Mouse (Mus musculus) heart, adult 2 months (tissue): ENCODE results near the gene Fbxo22. TPM values are rescaled to one million over a fixed set of nuclear protein-coding genes. Genes with fewer than 3 reads are reported as not detected.
"Not testable (repeated sequence)": the region's sequence is repeated elsewhere in the genome, so short reads cannot be mapped to it uniquely, and the experiment has no call there.

Experiments used
- DNase-seq, 2 experiments: peaks; one replicate each; pipeline ENCODE4 v3.0.0; 2021
- H3K27ac ChIP-seq: fragments of 200-600 bp; 2 replicates; pipeline ENCODE4 v1.8.1; 2022
- H3K27me3 ChIP-seq: fragments of 200-500 bp; 2 replicates; pipeline ENCODE4 v1.6.1; 2012; ENCODE audit warnings: mild to moderate bottlenecking, low read length, inconsistent platforms, mixed read lengths; ENCODE audit not compliant: control insufficient read depth, insufficient read depth
- H3K36me3 ChIP-seq: fragments of 200-500 bp; 2 replicates; pipeline ENCODE4 v1.6.1; 2012; ENCODE audit warnings: low read length, inconsistent platforms; ENCODE audit not compliant: control insufficient read depth, insufficient read depth
- H3K4me1 ChIP-seq: fragments of 200-500 bp; 2 replicates; pipeline ENCODE4 v1.6.1; 2011; ENCODE audit warnings: low read length; ENCODE audit not compliant: control insufficient read depth, insufficient read depth
- H3K4me3 ChIP-seq: fragments of 200-600 bp; 2 replicates; pipeline ENCODE4 v1.8.1; 2022
- H3K79me2 ChIP-seq: fragments of 200-500 bp; replicated peaks from 2 replicates; pipeline ENCODE4 v1.6.1; 2012; ENCODE audit warnings: mild to moderate bottlenecking, inconsistent platforms, low read length, moderate library complexity, mixed read lengths; ENCODE audit not compliant: control insufficient read depth, insufficient read depth
- H3K9ac ChIP-seq: fragments of 200-500 bp; 2 replicates; pipeline ENCODE4 v1.6.1; 2012; ENCODE audit warnings: low read depth, mild to moderate bottlenecking, control low read depth, inconsistent platforms, low read length, mixed read lengths
- CTCF ChIP-seq: fragments of 200-600 bp; IDR thresholded peaks from 2 replicates; pipeline ENCODE4 v1.8.1; 2022; ENCODE audit warnings: antibody characterized with exemption, mild to moderate bottlenecking, moderate library complexity
- EP300 ChIP-seq: fragments of 200-500 bp; IDR thresholded peaks from 2 replicates; pipeline ENCODE4 v1.6.1; 2011; ENCODE audit warnings: low read depth, low read length, control low read depth; ENCODE audit not compliant: insufficient read depth
- POLR2A ChIP-seq: fragments of 200-500 bp; IDR thresholded peaks from 2 replicates; pipeline ENCODE4 v1.6.1; 2011; ENCODE audit warnings: mild to moderate bottlenecking, low read depth, low read length, control low read depth; ENCODE audit not compliant: insufficient read depth
- WGBS: fragments of 180-500 bp; shearing (Covaris S2); methylation state at CpG from one replicate; pipeline ENCODE4 v1.1.7; 2018; 5-methylcytosine and 5-hydroxymethylcytosine counted together
- intact Hi-C: fragments of 180-260 bp; cut with DNase I; formaldehyde crosslinking; loops from one replicate; pipeline ENCODE4 v1.15.1; 2025
- polyA plus RNA-seq: library from polyadenylated mRNA; depleted of rRNA; stranded (reverse); fragments of >200 nt; gene quantifications from 2 replicates; pipeline ENCODE4 v1.2.3, GENCODE M21; 2012
- total RNA-seq, 2 experiments: library from RNA; stranded (reverse); gene quantifications; 2 replicates each; pipeline ENCODE4 v1.2.3; 2021

Gene Fbxo22
- total and polyA plus RNA-seq, 3 experiments, result 12.9 to 34.7 (median 31.4) TPM

GRCm38 (mm10) chr9:55231544-55231943 lies 22.8 kb downstream of the Fbxo22 start:
- no peak overlapping the region for H3K9ac ChIP-seq
- no peak overlapping the region for H3K27ac ChIP-seq
- H3K79me2 ChIP-seq, result no peaks in the 10 kb centered on the region
- DNase-seq, result no peak
- peaks cover 2% of the 10 kb centered on the region for H3K4me1 ChIP-seq
- intact Hi-C loops, result no loop called here
- no peak overlapping the region for H3K4me3 ChIP-seq
- H3K36me3 ChIP-seq, result no peaks in the 10 kb centered on the region
- TF ChIP-seq POLR2A (no peak), CTCF (peak; percentile 21), EP300 (no peak)
- WGBS, result 70% methylated on average over 6 of the region's 6 CpGs
- no peaks in the 10 kb centered on the region for H3K27me3 ChIP-seq

- Histone ChIP-seq H3K4me1 (peaks cover 2% of the 10 kb centered on the region), H3K36me3 (no peaks in the 10 kb centered on the region), H3K27ac (no peak overlapping the region), H3K4me3 (no peak overlapping the region), H3K9ac (no peak overlapping the region), H3K27me3 (no peaks in the 10 kb centered on the region), H3K79me2 (no peaks in the 10 kb centered on the region)
- intact Hi-C loops, result no loop called here
- 90% methylated on average over 5 of the region's 5 CpGs for WGBS
- TF ChIP-seq POLR2A (no peak), CTCF (no peak), EP300 (no peak)
- DNase-seq, result no peak
Observed at GRCm38 (mm10) chr9:55232110-55232509, 23.4 kb downstream of the Fbxo22 start.

GRCm38 (mm10) chr9:55232586-55232985 lies 23.9 kb downstream of the Fbxo22 start:
- intact Hi-C loops, result no loop called here
- no peak overlapping the region for H3K4me3 ChIP-seq
- no peaks in the 10 kb centered on the region for H3K36me3 ChIP-seq
- no peaks in the 10 kb centered on the region for H3K27me3 ChIP-seq
- 87% methylated on average over 7 of the region's 7 CpGs for WGBS
- H3K4me1 ChIP-seq, result peaks cover 2% of the 10 kb centered on the region
- TF ChIP-seq CTCF, result no peak
- no peak for TF ChIP-seq POLR2A
- TF ChIP-seq EP300, result no peak
- DNase-seq, result no peak
- no peak overlapping the region; the same call in 1 of the 2 replicates for H3K27ac ChIP-seq
- H3K79me2 ChIP-seq, result no peaks in the 10 kb centered on the region
- H3K9ac ChIP-seq, result no peak overlapping the region

- H3K9ac ChIP-seq, H3K36me3 ChIP-seq, H3K4me1 ChIP-seq, H3K4me3 ChIP-seq, H3K79me2 ChIP-seq, H3K27ac ChIP-seq, intact Hi-C loops, H3K27me3 ChIP-seq: not testable (repeated sequence)
- peak in 1 of 2 experiments; percentile 42 for DNase-seq
- TF ChIP-seq EP300, result 0 out of 2 replicates have a peak, but pooled peaks have one; percentile 50
- 47% methylated on average over 11 of the region's 11 CpGs for WGBS
Observed at GRCm38 (mm10) chr9:55233076-55233475, 24.4 kb downstream of the Fbxo22 start.

- no peaks in the 10 kb centered on the region for H3K27me3 ChIP-seq
- no peaks in the 10 kb centered on the region for H3K79me2 ChIP-seq
- no peak overlapping the region for H3K9ac ChIP-seq
- no peak for DNase-seq
- TF ChIP-seq POLR2A (no peak), CTCF (no peak), EP300 (no peak)
- no peak overlapping the region for H3K27ac ChIP-seq
- WGBS, result 79% methylated on average over 13 of the region's 13 CpGs
- no peaks in the 10 kb centered on the region for H3K36me3 ChIP-seq
- peaks cover 2% of the 10 kb centered on the region for H3K4me1 ChIP-seq
- intact Hi-C loops, result no loop called here
- no peak overlapping the region for H3K4me3 ChIP-seq
Observed at GRCm38 (mm10) chr9:55236235-55237165, 27.8 kb downstream of the Fbxo22 start.

GRCm38 (mm10) chr9:55240852-55241251 lies 32.1 kb downstream of the Fbxo22 start:
- 67% methylated on average over 5 of the region's 5 CpGs for WGBS
- no peak for DNase-seq
- Histone ChIP-seq H3K79me2 (no peaks in the 10 kb centered on the region), H3K27me3 (no peaks in the 10 kb centered on the region), H3K36me3 (no peaks in the 10 kb centered on the region), H3K27ac (no peak overlapping the region), H3K9ac (no peak overlapping the region), H3K4me3 (no peak overlapping the region), H3K4me1 (peaks cover 1% of the 10 kb centered on the region; the same call in 1 of the 2 replicates)
- TF ChIP-seq POLR2A, result no peak
- TF ChIP-seq EP300, result no peak
- TF ChIP-seq CTCF, result no peak
- intact Hi-C loops, result no loop called here
